Mouse (Mus musculus): ENCODE results near the gene Umps.

The Umps gene

DNA sequence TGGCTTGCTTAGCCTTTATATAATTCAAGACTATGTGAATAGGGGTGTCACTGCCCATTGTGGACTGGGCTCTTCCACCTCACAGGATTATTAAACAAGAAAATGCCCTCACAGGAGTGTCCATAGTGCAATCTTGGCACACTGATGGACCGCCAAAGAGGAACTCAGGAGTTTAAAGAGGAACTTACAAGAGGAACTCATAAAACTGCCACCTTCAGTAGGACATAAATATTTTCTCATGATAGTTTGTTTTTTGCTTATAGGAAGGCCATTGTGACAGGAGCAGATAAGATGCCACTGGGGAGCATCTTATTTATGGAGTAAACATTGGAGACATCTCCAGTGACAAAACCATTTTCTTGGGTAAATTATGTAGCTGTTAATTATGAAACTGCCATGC is 12.0 kb downstream of the Umps start:
- no peak for DNase-seq (ENCODE audit: low spot score)

DNA sequence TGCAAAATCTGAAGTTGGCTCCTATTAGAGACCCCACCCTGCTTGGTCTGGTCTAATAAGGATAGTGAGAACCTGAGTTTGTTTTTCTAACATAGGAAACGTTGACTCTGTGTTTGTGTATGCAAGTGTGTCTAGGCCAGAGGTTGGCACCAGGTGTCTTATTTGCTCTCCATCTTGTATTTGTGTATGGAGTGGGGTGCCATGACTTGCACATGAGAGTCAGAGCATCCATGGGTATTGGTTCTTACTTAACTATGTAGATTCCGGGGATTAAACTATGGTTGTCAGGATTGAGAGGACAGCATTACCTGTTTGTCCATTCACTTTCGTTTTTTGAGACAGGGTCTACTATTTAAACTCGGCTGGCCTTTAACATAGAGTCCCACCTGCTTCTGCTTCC is 13.8 kb downstream of the Umps start:
- no peak for DNase-seq (ENCODE audit: low spot score)

DNA sequence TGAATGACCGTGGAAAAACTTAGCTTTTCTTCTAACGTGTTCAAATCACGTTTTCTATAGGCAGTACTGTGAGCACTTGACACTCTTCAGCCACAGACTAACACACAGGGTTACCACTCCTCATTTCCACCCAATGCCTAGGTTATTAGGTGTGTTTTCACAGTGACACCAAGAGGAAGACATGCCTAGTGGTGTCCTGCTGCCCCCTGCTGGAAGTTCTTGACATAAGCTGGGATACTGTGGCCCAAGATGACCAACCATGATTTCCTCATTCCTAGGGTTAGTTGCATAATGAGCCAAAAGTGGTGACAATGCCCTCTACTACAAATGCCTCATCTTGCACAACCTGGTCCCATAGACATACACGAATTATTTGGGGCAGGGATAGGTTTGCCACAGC is 16.0 kb downstream of the Umps start:
- peak; percentile 85 for DNase-seq (ENCODE audit: low spot score)

GRCm38 (mm10) chr16:33950386-33950785 is 16.5 kb downstream of the Umps start:
- DNase-seq (ENCODE audit: low spot score): no peak

DNA sequence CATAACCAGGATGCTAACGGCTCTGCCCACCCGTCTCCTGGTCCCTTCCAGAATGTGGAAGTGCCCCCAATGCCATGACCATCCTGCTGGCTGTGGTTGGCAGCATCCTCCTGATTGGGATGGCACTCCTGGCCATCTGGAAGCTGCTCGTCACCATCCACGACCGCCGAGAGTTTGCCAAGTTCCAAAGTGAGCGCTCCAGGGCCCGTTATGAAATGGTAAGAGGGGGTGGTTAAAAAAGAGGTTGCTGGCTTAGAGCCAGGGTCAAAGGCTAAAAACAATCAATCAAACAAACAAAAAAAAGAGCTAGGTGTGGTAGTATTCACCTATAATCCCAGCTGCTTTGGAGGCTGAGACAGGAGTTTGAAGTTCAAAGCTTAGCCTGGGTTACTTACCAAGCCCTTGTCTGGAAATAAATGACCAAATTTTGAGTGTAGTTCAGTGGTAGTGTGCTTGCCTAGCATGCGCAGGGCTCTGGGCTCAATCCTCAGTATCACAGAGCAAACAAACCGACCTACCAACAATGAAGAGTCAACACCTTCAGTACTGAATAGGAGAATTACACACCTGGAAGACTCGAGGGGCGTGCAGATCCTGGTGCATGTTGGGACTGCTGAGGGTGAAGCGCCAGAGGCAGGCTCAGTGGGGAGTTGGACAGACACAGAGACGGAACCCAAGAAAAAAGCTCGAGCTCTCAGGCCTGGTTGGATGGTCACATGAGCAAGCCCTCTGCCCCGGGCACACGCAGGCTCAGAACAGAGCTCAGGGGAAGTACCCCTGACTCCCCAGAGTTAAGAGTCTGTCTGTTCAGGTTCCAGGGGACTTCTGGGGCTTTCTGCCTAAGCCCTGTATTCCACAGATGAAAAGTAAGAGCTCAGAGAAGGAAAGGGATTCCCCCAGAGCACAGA is 18.9 kb downstream of the Umps start:
- DNase-seq (ENCODE audit: low spot score): no peak

DNA sequence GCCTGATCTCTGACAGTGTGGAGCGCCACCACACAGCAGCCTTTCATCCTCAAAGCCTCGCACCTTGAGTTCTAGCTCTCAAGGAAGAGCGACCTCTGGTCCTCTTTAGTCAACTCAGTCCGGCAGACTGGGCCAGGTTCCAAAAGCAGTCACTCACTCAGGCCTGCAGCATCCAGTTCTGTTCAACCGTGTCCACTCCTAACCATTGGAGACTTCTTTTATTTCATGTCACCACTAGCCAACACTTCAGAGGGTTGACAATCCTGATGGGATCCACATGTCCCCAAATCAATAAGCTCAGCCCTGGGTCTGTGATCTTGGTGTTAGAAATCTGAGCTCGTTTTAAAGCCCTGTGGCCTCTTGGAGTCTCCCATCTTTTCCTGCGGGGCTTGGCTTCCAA is 20.8 kb downstream of the Umps start:
- no peak for DNase-seq (ENCODE audit: low spot score)

DNA sequence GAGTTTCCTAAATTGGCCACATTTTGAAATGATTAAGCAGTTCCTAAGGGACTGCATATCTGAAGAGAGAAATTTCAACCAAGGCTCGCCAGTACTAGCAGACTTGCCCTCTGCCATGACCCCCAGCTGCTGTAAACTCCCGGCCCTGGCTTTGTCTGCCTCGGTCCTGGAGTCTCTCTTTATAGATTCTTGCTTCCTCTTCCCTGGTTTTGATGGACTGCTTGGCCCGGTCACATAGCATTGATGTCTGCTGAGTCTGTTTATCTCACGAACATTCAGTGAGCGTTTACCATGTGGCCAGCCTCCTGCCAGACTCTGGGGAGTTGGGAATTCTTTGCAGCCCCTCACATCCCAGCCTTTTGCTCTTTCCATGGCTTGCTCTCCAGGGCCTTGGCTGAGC is 22.1 kb downstream of the Umps start:
- no peak for DNase-seq (ENCODE audit: low spot score)

DNA sequence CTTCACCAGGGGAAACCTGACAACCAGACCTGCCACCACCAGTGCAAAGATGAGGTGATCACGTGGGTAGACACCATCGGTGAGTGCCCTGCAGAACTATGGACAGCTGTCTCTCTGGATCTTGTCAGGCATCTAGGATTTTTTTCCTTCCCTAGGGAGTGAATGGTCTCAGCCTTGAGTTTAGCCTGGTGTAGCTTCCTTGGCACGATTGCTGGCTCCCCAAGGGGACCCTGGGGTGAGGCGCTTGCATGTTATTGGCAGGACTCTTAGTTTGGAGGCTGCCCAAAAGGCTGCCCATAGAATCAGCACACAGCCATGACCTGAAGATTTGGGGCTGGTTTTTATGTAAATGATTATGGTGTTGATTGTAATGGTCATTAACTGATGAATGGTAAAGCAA is 22.7 kb downstream of the Umps start:
- no peak for DNase-seq (ENCODE audit: low spot score)

DNA sequence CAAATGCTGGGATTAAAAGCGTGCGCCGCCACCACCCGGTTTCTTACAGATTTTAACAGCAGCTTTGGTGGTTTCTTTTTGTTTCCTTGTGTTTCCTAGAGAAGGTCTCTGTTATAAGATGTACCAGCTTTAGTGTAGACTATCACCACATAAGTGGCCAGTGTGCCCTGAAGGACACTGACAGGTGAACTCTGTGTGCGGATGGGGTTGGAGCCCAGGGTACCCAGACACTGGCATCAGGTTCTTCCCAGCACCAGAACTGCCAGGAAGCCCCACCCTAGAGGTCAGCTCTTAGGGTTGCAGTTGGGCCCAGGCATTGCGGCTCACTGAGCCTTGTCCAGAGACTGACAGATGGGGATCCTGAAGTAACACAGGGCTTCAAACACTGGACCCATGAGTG is 23.4 kb downstream of the Umps start:
- DNase-seq (ENCODE audit: low spot score): no peak

- no peak for DNase-seq (ENCODE audit: low spot score)
Measured at GRCm38 (mm10) chr16:33942341-33942740, 24.5 kb downstream of the Umps start.

GRCm38 (mm10) chr16:33941271-33941781 is 25.5 kb downstream of the Umps start:
- DNase-seq (ENCODE audit: low spot score): no peak

GRCm38 (mm10) chr16:33940095-33940494 is 26.7 kb downstream of the Umps start:
- no peak for DNase-seq (ENCODE audit: low spot score)

- no peak for DNase-seq (ENCODE audit: low spot score)
Measured at GRCm38 (mm10) chr16:33939636-33940035, 27.2 kb downstream of the Umps start.

GRCm38 (mm10) chr16:33939133-33939531 is 27.7 kb downstream of the Umps start:
- no peak for DNase-seq (ENCODE audit: low spot score)

DNA sequence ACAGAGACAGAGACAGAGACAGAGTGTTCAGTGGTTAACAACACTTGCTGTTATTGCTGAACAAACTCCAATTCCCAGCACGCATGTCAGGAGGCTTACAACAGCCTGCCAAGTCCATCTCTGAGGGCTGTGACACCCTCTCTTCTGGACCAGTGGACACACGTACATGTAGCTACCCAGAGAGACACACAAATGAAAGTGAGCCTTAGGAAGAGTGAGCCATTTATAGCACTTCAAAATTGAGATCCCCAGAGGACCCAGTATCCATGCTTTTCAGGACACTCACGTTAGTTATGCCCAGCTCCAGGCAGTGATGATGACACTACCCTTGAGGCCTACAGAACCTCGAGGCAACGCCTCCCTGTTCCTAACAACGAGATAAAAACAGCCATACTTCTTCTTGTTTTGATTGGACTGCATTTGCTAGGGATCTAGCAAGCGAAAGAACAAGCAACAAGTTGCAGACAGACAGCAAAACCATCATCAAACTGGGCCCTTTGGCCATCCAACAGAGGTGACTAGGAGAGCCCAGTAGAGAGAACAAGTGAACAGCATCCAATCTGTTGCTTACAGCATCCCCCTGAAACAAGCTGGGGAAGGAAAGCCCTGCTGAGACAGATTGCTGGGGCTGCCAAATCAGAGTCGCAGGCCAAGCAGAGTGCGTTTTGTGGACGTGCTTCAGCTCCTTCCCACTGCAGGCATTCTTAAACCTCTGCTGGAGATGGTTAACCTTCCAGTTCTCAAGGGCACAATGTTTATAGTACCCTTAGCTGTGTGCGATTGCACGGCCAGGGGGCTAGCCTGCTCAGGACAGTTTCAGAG is 28.3 kb downstream of the Umps start:
- DNase-seq (ENCODE audit: low spot score): no peak

DNA sequence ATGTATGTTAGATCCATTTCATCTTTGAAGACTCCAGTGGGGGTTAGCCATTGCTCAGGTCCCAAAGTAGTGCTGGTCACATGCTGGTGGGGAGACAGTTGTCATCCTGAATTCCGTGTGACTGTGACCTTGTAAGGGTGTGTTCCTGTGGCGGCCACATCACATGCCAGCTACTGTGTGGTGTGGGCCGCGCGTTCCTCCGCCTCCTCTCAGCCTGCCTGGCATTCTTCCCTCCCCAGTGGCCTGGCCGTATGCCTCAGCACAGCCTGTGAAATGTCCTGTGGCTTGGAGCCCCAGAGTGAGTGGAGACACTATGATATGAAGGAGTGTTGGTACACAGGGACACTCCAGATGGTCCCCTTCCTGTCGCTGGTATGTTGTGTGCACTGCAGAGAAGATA is 29.3 kb downstream of the Umps start:
- no peak for DNase-seq (ENCODE audit: low spot score)

- no peak for DNase-seq (ENCODE audit: low spot score)
Measured at GRCm38 (mm10) chr16:33936885-33937284, 30.0 kb downstream of the Umps start.

GRCm38 (mm10) chr16:33935407-33935785 is 31.4 kb downstream of the Umps start:
- no peak for DNase-seq (ENCODE audit: low spot score)

DNA sequence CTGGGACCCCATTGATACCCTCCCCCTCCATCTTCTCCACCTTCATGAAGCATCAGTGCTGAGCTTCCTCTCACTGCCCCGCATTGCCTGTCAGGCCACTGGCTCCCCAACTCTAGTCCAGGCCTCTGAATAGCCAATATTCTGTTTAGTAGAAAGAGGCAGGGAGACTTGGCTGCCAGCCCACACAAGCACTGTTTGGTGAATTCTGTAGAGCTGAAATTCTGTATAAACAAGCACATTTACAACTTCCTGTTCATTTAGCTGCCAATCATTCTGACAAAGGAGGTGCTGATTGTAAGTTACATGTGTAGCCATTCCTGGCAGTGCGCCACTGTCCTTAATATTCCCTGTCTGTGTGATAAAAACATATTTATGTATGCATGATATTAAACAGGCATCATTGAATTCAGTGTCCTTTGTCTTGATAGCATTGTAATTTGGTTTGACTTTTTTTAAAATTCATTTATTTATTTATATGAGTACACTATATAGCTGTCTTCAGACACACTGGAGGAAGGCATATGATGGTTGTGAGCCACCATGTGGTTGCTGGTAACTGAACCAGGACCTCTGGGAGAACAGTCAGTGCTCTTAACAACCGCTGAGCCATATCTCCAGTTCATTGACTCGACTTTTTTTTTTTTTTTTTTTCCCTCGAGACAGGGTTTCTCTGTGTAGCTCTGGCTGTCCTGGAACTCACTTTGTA is 32.0 kb downstream of the Umps start:
- no peak for DNase-seq (ENCODE audit: low spot score)

- no peak for DNase-seq (ENCODE audit: low spot score)
Measured at GRCm38 (mm10) chr16:33933411-33933810, 33.4 kb downstream of the Umps start.

GRCm38 (mm10) chr16:33932126-33932525 is 34.7 kb downstream of the Umps start:
- DNase-seq (ENCODE audit: low spot score): no peak

GRCm38 (mm10) chr16:33931682-33932081 is 35.2 kb downstream of the Umps start:
- no peak for DNase-seq (ENCODE audit: low spot score)
